Mouse (Mus musculus): ENCODE data around the gene Zfp710. TPM values are rescaled to one million over a fixed set of nuclear protein-coding genes. Genes with fewer than 3 reads are reported as not detected.
A peak's percentile ranks its signal among the peaks of the same experiment; 100 is the strongest.
"Not testable (repeated sequence)": the region's sequence is repeated elsewhere in the genome, so short reads cannot be mapped to it uniquely, and the experiment has no call there.

The Zfp710 gene
- total RNA-seq, 2 experiments from 2014 or later: 13.8 to 14.3 TPM

DNA sequence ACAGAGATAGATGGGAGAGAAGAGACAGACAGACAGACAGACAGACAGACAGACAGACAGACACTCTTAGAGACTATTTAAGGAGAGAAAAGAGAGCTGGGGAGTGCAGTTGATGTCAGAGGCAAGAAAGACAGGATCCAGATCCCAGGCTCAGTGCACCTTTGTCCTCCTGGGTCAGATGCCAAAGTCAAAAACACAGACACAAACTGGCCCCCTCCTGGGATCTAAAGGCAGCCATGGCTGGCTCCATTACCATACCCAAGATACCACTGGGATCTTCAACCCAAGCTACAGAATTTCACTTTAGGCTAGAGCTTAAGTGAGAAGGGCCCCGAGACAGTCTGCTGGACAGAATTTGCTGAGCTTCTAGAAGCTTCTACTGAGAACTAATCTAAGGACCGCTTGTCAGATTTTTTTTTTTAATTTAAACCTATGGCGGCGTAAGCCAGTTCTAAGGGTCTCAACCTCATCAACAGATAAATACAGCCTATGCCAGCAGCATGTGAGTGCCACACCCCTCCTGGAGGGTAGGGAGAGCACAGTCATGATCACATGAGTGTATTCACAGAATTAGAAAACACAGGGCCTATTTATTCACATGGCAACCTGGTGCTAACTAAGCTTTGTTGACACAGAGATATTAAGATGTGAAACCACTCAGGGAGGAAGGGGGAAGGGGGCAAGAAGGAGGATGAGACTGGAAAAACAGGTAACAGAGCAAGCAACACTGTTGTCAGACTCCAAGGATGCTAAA is 81.2 kb downstream of the Zfp710 start:
- no peak for DNase-seq (ENCODE audit: low spot score in 2 of 2)

DNA sequence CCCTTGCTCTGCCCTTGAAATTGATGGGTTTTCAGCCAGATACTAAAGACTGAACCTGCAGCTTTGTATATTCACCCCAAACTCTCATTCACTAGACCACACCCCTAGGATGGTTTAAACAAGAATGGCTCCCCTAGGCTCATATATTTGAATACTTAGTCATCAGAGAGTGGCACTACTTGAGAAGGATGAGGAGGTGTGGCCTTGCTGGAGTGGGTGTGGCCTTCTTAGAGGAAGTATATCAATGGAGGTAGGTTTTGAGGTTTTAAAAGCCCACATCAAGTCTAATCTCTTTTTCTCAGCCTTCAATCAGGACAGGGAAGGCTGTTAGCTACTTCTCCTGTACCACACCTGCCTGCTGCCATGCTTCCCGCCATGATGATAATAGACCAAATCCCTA is 81.8 kb downstream of the Zfp710 start:
- no peak for DNase-seq (ENCODE audit: low spot score in 2 of 2)

DNA sequence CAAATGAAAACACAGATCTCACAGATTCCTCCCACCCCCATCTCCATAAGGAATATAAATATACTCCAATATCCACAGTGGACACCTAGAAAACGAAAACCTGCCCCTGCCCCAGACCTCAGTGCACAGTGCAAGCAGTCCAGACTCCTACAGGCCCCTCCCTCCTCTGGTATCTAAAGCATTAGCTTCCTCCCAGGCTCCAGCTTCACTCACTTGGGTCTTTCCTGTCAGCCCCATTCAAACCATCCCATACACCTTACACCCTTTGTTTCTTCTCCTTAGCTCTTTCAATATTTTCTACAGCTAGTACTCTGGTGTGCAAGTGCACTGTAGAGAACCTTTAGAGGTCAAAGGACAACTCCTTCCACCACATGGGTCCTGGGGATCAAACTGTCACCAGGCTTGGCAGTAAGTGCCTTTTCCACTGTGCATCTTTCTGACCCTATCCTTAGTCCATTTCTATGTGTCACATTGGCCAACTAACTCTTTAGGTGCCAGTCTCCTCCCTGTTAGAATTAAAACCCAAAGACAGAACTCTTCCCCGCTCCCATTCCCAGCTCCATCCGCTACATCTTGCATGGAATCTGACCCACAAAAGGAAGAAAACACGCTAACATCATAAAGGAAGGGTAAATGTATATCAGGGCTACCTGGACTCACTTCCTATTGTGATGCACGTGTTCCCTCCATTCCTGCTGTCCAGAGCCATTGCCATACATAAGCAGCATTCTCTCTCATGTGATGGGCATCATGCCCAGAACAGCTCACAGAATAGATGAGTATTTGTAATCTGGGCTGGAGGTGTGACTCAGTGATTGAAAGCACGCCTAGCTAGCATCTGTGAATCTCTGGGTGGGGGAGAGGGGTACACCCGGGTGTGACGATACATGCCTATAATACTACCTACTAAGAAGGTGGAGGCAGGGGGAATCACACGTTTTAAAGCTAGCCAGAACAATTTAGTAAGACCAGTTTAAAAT is 86.7 kb downstream of the Zfp710 start:
- DNase-seq (ENCODE audit: low spot score in 2 of 2): no peak

DNA sequence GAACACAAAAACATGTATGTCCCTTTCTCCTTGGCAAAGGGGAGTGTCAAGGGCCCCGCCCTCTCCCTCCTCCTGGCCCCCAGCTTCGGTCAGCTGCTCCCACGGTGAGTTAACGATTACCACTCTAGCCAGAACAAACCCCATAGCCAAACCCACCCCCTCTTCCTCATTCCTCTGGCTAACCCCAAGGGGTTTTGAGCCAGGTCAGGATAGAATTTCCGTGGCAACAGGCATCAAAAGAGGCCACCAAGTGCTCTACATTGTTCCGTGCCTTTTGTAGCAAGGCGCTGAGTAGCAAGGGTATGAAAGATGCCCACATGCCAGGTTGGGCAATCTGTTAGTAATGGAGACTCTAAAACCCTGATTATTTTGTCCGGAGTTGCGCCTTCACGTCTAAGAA is 89.4 kb downstream of the Zfp710 start:
- no peak for DNase-seq (ENCODE audit: low spot score in 2 of 2)

DNA sequence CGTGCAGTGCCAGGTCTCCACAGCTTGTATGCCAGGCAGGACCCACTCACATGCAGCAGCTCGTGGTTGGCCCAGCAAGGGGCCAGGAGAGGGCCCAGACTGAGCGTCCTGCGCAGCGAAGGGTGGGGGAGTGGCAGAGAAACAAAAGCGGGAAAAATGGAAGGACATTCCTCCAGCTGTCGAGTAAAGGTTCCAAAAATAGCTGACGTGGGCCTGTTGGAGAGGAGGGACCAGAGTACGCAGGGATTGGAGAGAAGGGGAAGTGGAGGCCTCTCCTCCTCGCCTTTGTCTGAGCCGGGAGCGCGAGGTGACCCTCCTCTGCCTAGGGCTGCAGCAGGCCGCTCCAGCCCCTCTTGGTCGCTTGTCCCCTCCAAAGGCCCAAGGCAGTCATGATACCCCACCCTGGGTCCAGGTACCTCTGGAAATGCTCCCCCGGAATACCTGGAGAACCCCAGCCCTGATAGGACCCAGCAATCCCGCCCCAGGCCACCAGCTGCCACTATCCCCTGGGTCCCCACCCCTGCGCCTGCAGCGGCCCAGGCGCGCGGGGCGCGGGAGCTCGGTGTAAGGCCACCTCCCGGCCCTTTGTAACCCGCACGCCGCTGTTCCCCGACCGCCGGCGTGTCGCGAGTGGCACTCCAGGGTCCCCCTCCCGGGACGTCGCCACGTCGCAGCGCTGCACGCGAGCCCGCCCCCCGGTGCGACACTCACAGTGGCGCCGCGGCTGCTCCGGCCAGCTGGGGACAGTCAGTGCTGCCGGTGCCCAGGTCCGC is 90.0 kb downstream of the Zfp710 start:
- DNase-seq (ENCODE audit: low spot score in 2 of 2): peak; percentile 43 to 44

DNA sequence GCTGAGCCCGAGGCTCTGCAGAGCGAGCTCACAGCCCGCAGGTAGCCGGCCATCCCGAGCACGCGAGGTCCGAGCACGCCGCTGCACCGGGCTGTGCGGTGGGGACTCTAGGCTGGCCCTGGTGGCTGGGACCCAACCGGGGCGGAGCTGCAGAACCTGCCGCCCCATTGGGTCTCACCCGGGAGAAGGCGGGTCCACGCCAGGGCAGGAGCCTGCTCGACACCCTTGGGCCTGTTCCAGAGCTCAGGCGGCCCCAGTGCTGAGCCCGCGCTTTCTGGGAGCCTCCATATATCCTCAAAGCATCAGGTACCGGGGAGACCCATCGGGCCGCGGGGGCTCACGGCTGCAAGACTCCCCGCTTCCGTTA is 90.6 kb downstream of the Zfp710 start, which contains the start of gene Idh2:
TSS of gene Idh2 (minus strand) at position 169 of the 367 bp plus-strand sequence.
- DNase-seq (ENCODE audit: low spot score in 2 of 2): peak; percentile 89 to 90

DNA sequence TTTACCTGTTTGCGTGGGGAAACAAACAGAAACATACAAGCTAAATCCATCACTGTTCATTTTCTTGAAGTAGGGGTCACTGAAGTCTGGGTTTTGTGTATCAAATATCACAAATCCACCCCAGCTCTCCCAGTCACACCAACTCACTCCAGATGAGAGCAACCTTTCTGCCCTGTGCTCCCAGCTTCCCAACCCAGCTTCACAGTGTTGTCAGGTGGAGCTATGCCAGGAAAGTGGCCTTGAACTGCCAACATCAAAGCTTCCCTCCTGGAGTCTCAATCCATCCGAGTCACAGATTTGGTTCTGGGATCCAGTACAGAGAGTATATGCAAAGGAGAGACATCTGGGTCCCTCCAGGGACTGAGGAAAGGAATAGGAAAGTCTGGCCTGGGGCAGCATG is 91.5 kb downstream of the Zfp710 start:
- peak; percentile 58 to 59 for DNase-seq (ENCODE audit: low spot score in 2 of 2)

DNA sequence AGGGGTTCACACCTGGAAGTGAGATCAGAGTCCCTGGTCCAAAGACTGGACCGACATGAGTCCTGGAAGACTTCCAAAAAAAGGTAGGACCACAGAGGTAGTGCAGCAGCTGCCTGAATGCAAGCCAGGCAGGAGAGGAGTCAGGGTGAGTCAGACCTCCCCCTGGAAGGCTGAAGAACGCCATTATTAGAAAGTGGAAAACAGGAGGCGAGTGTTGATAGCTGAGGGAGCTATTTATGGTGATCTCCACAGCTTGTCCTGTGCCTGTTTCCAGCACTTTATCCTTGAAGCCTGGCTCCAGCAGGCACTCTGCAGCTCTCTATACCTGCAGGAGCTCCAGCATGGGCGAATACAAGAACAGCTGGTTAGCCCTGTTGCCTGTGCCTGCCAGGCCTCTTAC is 94.6 kb downstream of the Zfp710 start:
- DNase-seq (ENCODE audit: low spot score in 2 of 2): no peak

DNA sequence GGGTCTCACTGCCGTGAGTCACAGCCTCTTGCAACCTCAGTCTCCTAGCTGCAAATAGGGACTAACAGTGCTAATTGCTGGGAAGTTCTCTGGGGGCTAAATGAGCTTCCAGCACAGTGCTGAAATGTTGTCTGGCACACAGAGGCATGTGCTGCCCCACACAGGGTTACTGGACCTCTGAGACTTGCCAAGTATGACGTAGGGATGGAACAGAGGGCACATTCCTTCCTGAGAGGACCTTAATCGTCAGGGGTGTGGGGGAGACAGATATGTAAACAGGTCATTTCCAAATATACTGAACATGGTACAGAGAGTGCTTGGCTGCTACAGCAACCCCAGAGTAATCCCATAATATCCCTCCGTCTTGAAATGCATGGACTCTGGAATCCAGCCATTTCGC is 96.5 kb downstream of the Zfp710 start:
- DNase-seq (ENCODE audit: low spot score in 2 of 2): no peak

DNA sequence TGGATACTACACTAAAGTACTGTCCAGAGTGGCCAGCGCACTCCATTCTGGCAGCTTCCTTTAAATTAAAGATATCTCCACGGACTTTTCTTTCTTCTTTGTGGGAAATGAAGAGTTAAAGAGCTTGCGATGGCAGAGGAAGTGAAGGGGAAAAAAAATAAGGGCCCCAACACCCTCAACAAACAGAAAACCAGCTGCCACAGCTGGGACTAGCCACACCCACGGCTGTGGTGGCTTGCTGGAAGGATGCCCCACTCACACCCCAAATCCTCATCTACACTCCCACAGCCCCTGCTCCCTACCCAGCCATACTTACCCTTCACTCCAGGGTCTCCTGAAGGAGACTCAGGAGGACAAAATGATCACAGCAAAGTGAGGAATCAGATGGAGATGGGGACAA is 98.5 kb downstream of the Zfp710 start:
- DNase-seq (ENCODE audit: low spot score in 2 of 2): no peak

DNA sequence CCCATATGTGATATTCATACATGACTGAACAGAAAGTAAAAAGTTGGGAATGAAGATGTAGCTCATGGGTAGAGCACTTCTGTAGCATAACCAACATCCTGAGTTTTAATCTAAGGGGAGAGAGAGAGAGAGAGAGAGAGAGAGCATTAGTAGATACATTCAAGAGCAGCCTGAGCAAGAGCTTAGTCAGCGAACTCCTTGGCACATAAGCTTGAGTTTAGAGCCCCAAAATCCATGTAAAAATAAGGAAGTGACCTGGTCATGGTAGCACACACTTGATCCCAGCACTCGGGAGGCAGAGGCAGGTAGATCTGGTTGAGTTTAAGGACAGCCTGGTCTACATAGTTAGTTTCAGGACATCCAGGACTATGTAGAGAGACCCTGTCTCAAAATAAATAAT is 99.1 kb downstream of the Zfp710 start:
- no peak for DNase-seq (ENCODE audit: low spot score in 2 of 2)

DNA sequence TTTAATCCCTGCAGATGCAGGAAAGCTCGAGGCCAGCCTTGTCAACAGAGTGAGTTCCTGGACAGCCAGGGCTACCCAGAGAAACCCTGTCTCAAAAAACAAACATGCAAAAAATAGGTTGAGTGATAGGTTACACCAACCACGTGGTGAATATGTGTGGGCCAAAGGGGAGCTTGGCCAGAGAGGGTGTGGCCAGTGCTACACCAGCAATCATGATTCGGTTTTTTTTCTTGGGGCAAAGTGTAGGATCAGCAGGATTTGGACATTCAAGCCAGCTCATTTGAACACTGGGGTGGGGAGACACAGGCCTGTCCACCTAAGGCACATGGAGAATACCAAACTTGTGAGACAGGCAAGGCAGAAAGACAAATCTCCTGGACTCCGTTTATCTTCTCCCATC is 104.7 kb downstream of the Zfp710 start:
- no peak for DNase-seq (ENCODE audit: low spot score in 2 of 2)

DNA sequence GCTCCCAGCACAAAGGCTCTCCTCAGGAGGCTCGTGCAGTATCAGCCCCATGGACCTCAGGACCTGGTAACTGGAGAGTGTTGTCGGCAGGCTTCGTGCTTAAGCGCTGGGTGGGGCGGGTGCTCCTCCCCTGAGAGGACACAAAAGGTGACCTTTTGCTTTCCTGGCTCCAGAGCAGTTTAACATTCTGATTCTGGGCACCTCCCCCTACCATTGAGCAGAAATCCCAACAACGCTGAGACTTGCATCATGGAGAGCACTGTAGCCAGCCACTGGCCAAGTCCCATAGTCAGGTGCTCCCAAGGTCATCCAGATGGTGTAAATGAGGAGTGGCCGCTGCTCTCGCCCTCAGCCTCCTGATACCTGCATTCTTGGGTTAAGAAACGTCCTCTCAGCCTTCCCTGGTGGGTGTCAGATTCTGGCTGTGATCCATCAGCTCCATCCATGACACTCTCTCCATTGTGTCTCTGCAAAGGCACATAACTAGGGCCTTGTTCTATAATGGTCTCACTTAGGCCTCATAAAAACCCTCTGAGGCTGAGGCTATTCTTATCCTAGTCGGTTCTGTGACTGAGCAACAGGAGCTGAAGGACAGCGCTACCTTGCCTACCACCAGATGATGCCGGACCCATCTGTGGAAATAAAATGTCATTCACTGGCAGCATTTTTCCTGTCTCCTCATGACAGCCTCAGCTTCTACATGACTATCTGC is 105.9 kb downstream of the Zfp710 start:
- DNase-seq (ENCODE audit: low spot score in 2 of 2): no peak

DNA sequence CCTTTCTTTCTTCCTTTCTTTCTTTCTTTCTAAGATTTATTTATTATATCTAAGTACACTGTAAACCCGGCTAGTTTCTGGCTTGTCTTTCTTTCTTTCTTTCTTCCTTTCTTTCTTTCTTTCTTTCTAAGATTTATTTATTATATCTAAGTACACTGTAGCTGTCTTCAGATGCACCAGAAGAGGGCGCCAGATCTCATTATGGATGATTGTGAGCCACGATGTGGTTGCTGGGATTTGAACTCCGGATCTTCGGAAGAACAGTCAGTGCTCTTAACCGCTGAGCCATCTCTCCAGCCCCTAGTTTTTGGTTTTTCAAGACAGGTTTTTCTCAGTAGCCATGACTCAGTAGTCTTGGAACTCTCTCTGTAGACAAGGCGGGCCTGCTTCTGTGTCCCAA is 106.7 kb downstream of the Zfp710 start:
- not testable (repeated sequence) for DNase-seq (ENCODE audit: low spot score in 2 of 2)

DNA sequence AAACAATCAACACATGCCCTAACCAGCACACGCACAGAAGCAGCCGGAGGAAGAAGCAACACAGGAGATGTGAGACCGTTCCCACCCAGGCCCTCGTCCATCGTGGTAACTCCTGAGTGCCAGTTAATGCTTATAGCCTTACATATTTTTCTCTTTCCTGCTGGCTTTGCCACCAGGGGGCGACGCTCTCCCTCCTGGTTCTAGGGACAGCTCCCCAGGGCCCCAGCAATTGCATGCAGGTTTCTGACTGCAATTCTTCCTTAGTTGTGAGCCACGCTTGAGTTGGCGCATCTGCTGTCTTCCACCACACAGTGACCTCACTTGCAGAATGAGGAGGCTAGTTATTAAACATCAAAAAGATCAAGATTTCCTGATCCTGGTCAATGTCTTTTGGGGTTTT is 107.9 kb downstream of the Zfp710 start:
- peak; percentile 46 to 57 for DNase-seq (ENCODE audit: low spot score in 2 of 2)

DNA sequence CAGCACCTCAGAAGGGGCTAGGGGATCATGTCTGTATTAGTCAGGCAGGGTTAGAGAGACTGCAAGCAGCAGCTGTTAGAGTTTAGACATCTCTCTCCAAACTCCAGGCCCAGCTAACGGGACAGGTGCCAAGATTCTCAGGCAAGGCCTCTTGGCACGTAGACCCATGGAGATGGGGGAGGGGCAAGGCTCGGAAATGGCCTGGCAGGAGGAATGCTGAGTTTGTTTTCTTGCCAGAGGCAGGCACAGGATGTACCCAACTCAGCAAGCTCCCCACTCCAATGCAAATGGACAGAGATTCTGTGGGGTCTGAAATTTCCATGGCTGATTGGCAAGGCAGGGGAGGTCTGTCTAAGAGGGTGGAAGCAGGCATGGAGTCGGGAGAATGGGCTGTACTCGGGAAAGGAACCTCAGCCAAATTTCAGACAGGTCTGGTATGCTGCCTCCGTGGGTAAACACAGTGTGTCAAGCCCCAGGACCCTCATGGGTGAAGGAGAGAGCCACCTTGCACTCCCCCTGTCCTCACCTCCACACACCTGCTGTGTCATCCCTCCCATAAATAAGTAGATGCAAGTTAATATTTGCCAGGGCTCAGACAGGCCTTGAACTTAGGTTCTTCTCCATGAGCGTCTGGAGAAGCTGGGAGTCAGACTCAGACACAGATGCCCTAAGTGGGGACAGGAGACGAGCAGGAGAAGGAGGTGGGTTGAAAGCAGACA is 110.0 kb downstream of the Zfp710 start:
- DNase-seq (ENCODE audit: low spot score in 2 of 2): peak; percentile 58 to 68

DNA sequence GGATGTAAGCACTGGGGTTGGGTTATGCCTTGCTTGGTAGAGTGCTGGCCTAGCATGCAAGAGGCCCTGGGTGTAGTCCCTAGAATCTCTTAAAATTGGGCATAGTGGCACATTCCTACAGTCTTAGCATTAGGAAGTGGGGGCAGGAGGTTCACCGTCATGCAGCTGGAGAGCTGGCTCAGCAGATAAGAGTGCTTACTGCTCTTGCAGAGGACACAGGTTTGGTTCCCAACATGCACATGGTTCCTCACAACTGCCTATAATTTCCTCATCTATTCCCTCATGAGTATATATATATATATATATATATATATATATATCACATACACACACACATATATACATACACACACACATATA is 110.5 kb downstream of the Zfp710 start:
- DNase-seq (ENCODE audit: low spot score in 2 of 2): no peak

DNA sequence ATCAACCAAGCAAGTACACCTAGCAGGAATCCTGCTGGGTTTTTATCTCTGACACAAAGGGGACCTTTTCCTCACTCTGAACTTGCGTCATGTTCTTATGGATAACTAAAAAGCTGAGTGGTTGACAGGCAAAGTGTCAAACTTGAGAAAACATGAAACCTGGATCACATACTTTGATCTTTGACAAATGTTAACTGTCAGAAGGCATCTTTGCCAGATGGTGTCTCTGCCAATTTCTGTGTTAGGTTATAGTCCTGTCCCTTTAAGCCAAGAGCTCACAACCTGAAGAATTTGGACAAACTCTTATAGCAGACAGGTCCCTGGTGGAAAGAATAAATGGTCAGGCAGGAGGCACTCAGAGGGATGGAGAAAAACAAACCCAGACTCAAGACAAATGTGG is 113.8 kb downstream of the Zfp710 start:
- DNase-seq (ENCODE audit: low spot score in 2 of 2): no peak

DNA sequence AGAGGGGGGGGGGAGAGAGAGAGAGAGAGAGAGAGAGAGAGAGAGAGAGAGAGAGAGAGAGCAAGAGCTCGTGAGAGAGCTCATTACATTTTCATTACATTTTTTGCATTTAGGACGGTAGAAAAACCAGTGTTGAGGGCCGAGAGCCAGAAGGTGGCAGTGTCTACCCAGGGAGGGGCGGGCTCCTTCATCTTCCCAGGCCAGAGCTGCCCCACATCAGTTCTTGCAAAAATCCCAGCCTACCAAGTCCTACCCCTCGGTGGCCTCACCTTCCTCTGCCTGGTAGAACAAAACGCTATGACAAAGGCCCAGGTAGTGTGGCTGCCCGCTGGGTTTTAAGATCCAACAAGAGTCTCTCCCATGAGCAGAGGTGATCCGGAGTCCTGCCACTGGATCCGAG is 116.2 kb downstream of the Zfp710 start:
- peak; percentile 68 to 77 for DNase-seq (ENCODE audit: low spot score in 2 of 2)
